Mouse (Mus musculus) testis, postnatal 10 days (tissue): ENCODE data around the gene Brip1.
"Not testable (repeated sequence)": the region's sequence is repeated elsewhere in the genome, so short reads cannot be mapped to it uniquely, and the experiment has no call there.

Experiments
- DNase-seq: peaks from one replicate; pipeline ENCODE4 v3.0.0; 2021; ENCODE audit warnings: low spot score

Gene Brip1

GRCm38 (mm10) chr11:86201037-86201786, at the start of gene Brip1:
Gene Brip1 (minus strand): TSS chr11:86201193.
- DNase-seq: peak; percentile 92

- no peak for DNase-seq
Measured at GRCm38 (mm10) chr11:86232446-86232845, 31.5 kb upstream of the Brip1 start.

GRCm38 (mm10) chr11:86231781-86232350, 30.9 kb upstream of the Brip1 start:
- DNase-seq: no peak

- DNase-seq: no peak
Measured at GRCm38 (mm10) chr11:86226646-86227180, 25.7 kb upstream of the Brip1 start.

- DNase-seq: no peak
Measured at GRCm38 (mm10) chr11:86225761-86226160, 24.8 kb upstream of the Brip1 start.

- DNase-seq: no peak
Measured at GRCm38 (mm10) chr11:86211803-86212202, 10.8 kb upstream of the Brip1 start.

- DNase-seq: no peak
Measured at GRCm38 (mm10) chr11:86209123-86209522, 8.1 kb upstream of the Brip1 start.

- DNase-seq: no peak
Measured at GRCm38 (mm10) chr11:86205876-86206275, 4.9 kb upstream of the Brip1 start.

GRCm38 (mm10) chr11:86205031-86205430, 4.0 kb upstream of the Brip1 start:
- no peak for DNase-seq

GRCm38 (mm10) chr11:86201901-86202675, 1.1 kb upstream of the Brip1 start:
- peak; percentile 63 for DNase-seq

- DNase-seq: peak; percentile 44
Measured at GRCm38 (mm10) chr11:86200460-86201021, 452 bp downstream of the Brip1 start.

- no peak for DNase-seq
Measured at GRCm38 (mm10) chr11:86199733-86200132, 1.3 kb downstream of the Brip1 start.

GRCm38 (mm10) chr11:86185224-86185623, 15.8 kb downstream of the Brip1 start:
- DNase-seq: not testable (repeated sequence)

- DNase-seq: no peak
Measured at GRCm38 (mm10) chr11:86175833-86176232, 25.2 kb downstream of the Brip1 start.

- peak; percentile 74 for DNase-seq
Measured at GRCm38 (mm10) chr11:86174173-86174572, 26.8 kb downstream of the Brip1 start.

GRCm38 (mm10) chr11:86170743-86171142, 30.2 kb downstream of the Brip1 start:
- DNase-seq: no peak

GRCm38 (mm10) chr11:86160251-86160650, 40.7 kb downstream of the Brip1 start:
- no peak for DNase-seq

- no peak for DNase-seq
Measured at GRCm38 (mm10) chr11:86158950-86159349, 42.0 kb downstream of the Brip1 start.

- DNase-seq: no peak
Measured at GRCm38 (mm10) chr11:86155638-86156037, 45.4 kb downstream of the Brip1 start.

GRCm38 (mm10) chr11:86131324-86131723, 69.7 kb downstream of the Brip1 start:
- DNase-seq: no peak

- DNase-seq: no peak
Measured at GRCm38 (mm10) chr11:86117078-86117869, 83.7 kb downstream of the Brip1 start.
